Mouse (Mus musculus): ENCODE measurements around the gene Abhd16b. TPM values are rescaled to one million over a fixed set of nuclear protein-coding genes. Genes with fewer than 3 reads are reported as not detected.

Abhd16b gene
- not detected for total RNA-seq (2021)
- long read RNA-seq, experiment 1, result 0 reads
- long read RNA-seq, experiment 2, result 0 reads

GRCm38 (mm10) chr2:181493156-181493927 lies at the start of gene Abhd16b:
Abhd16b (plus strand) TSS chr2:181493206.
- peak in 1 of 2 experiments; percentile 45 for DNase-seq (ENCODE audit: low spot score in 2 of 2)

GRCm38 (mm10) chr2:181452181-181452580 lies 40.8 kb upstream of the Abhd16b start:
- DNase-seq (ENCODE audit: low spot score in 2 of 2), result no peak

- DNase-seq (ENCODE audit: low spot score in 2 of 2), result no peak
Measured at GRCm38 (mm10) chr2:181453274-181453673, 39.7 kb upstream of the Abhd16b start.

- no peak for DNase-seq (ENCODE audit: low spot score in 2 of 2)
Measured at GRCm38 (mm10) chr2:181455899-181456298, 37.1 kb upstream of the Abhd16b start.

GRCm38 (mm10) chr2:181457831-181458230 lies 35.2 kb upstream of the Abhd16b start:
- no peak for DNase-seq (ENCODE audit: low spot score in 2 of 2)

- DNase-seq (ENCODE audit: low spot score in 2 of 2), result peak in 1 of 2 experiments; percentile 40
Measured at GRCm38 (mm10) chr2:181458411-181459152, 34.4 kb upstream of the Abhd16b start.

- DNase-seq (ENCODE audit: low spot score in 2 of 2), result peak; percentile 90 to 94
Measured at GRCm38 (mm10) chr2:181459153-181459672, 33.8 kb upstream of the Abhd16b start, which contains the start of gene Zbtb46. Zbtb46 (minus strand) TSS chr2:181459426.

- DNase-seq (ENCODE audit: low spot score in 2 of 2), result peak; percentile 42 to 69
Measured at GRCm38 (mm10) chr2:181459673-181460621, 33.1 kb upstream of the Abhd16b start.

- DNase-seq (ENCODE audit: low spot score in 2 of 2), result no peak
Measured at GRCm38 (mm10) chr2:181461536-181462100, 31.4 kb upstream of the Abhd16b start.

GRCm38 (mm10) chr2:181462604-181463003 lies 30.4 kb upstream of the Abhd16b start:
- DNase-seq (ENCODE audit: low spot score in 2 of 2), result no peak

GRCm38 (mm10) chr2:181463008-181463738 lies 29.8 kb upstream of the Abhd16b start:
- DNase-seq (ENCODE audit: low spot score in 2 of 2), result peak in 1 of 2 experiments; percentile 30

- no peak for DNase-seq (ENCODE audit: low spot score in 2 of 2)
Measured at GRCm38 (mm10) chr2:181465423-181465822, 27.6 kb upstream of the Abhd16b start.

GRCm38 (mm10) chr2:181470285-181470684 lies 22.7 kb upstream of the Abhd16b start:
- DNase-seq (ENCODE audit: low spot score in 2 of 2), result no peak

GRCm38 (mm10) chr2:181471246-181471645 lies 21.8 kb upstream of the Abhd16b start:
- peak in 1 of 2 experiments; percentile 32 for DNase-seq (ENCODE audit: low spot score in 2 of 2)

GRCm38 (mm10) chr2:181472256-181472827 lies 20.7 kb upstream of the Abhd16b start:
- no peak for DNase-seq (ENCODE audit: low spot score in 2 of 2)

GRCm38 (mm10) chr2:181483120-181483519 lies 9.9 kb upstream of the Abhd16b start:
- no peak for DNase-seq (ENCODE audit: low spot score in 2 of 2)

GRCm38 (mm10) chr2:181483562-181484318 lies 9.3 kb upstream of the Abhd16b start:
- no peak for DNase-seq (ENCODE audit: low spot score in 2 of 2)

- DNase-seq (ENCODE audit: low spot score in 2 of 2), result no peak
Measured at GRCm38 (mm10) chr2:181484456-181485233, 8.4 kb upstream of the Abhd16b start.
